Mouse (Mus musculus): Measurements from ENCODE around the gene Olfr140. TPM values are rescaled to one million over a fixed set of nuclear protein-coding genes. Genes with fewer than 3 reads are reported as not detected.

The Olfr140 gene
- total RNA-seq (2014; rRNA removed) (not detected in 2 replicates), polyA plus RNA-seq (2012; rRNA removed) (not detected in 2 replicates)

- H3K4me3 ChIP-seq (ENCODE audit: insufficient read depth, low read depth, low read length) = no peak within 1 kb of the TSS
- no peaks in the 10 kb centered on the region for H3K36me3 ChIP-seq (ENCODE audit: control insufficient read depth, insufficient read depth, low read length)
- no peaks in the 10 kb centered on the region for H3K79me2 ChIP-seq (ENCODE audit: control insufficient read depth, insufficient read depth, low read length)
- no peak for DNase-seq (ENCODE audit: extremely low read depth, low read depth, low spot score)
- no peaks in the 10 kb centered on the region for H3K4me1 ChIP-seq (ENCODE audit: control insufficient read depth, insufficient read depth, low read length)
- no peaks in the 10 kb centered on the region for H3K27me3 ChIP-seq (ENCODE audit: control insufficient read depth, insufficient read depth, low read length)
- no peak for TF ChIP-seq CTCF (IDR thresholded peaks at IDR 0.05; ENCODE audit: low read depth, low read length)
- no peak for TF ChIP-seq POLR2A (IDR thresholded peaks at IDR 0.05; ENCODE audit: extremely low read depth, insufficient read depth, low read length)
- no peak within 1 kb of the TSS for H3K27ac ChIP-seq (replicated peaks; ENCODE audit: insufficient read depth, low read depth, low read length)
- H3K9ac ChIP-seq (ENCODE audit: low read depth, low read length) = no peak within 1 kb of the TSS
These were observed at the start of gene Olfr140 for GRCm38 (mm10) chr2:90063494-90063893. TSS of gene Olfr140 (minus strand) at chr2:90063594.

DNA sequence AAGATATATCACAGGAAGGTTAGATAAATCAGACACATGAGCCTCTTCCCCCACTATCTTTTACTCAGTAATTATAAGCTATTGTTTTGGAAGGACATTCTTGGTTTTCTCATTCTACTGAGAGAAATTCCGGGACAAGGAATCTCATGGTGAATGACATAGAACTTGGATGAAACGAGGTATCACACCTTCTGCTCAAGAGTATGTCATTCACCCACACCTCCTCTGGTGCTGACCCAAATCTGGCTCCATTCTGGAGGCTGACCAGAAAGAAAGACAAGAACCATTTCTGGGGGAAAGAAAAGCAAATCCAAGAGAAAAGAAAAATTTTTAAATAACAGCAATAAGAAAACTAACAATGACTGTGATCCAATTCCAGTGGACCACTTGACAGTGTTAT is 6.7 kb upstream of the Olfr140 start:
- Histone ChIP-seq H3K79me2 (ENCODE audit: control insufficient read depth, insufficient read depth, low read length) (no peaks in the 10 kb centered on the region), H3K27me3 (ENCODE audit: control insufficient read depth, insufficient read depth, low read length) (no peaks in the 10 kb centered on the region), H3K27ac (replicated peaks; ENCODE audit: insufficient read depth, low read depth, low read length) (no peak overlapping the region), H3K9ac (ENCODE audit: low read depth, low read length) (no peak overlapping the region), H3K4me3 (ENCODE audit: insufficient read depth, low read depth, low read length) (no peak overlapping the region), H3K4me1 (ENCODE audit: control insufficient read depth, insufficient read depth, low read length) (no peaks in the 10 kb centered on the region), H3K36me3 (ENCODE audit: control insufficient read depth, insufficient read depth, low read length) (no peaks in the 10 kb centered on the region)
- TF ChIP-seq CTCF (IDR thresholded peaks at IDR 0.05; ENCODE audit: low read depth, low read length) (no peak), POLR2A (IDR thresholded peaks at IDR 0.05; ENCODE audit: extremely low read depth, insufficient read depth, low read length) (no peak)
- WGBS = 66% methylated on average over 2 of the region's 2 CpGs
- DNase-seq (ENCODE audit: extremely low read depth, low read depth, low spot score) = no peak

DNA sequence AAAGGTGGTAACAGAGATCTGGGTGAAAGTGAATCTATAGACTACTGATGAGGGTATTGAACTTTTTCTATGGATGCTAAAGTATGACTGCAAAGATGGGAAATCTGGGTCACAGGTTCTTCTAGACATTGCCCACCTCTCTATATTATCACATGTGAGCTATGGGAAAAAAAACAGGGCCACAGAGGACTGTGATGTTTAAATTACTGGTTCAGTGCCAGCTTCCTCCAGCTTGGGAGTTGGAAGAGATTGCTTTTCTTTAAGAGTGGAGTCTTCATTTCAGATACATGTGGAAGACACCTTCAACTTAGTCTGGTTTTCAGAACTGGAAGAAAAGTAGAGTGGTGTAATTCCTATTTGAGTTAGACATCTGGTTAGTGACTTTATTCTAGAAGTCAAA is 28.4 kb downstream of the Olfr140 start, which contains the start of gene Olfr1265:
Olfr1265 (plus strand) TSS at position 301 of the 400 bp plus-strand sequence.
- no peaks in the 10 kb centered on the region for H3K4me1 ChIP-seq (ENCODE audit: control insufficient read depth, insufficient read depth, low read length)
- no peak for TF ChIP-seq CTCF (IDR thresholded peaks at IDR 0.05; ENCODE audit: low read depth, low read length)
- TF ChIP-seq POLR2A (IDR thresholded peaks at IDR 0.05; ENCODE audit: extremely low read depth, insufficient read depth, low read length) = no peak
- no peak within 1 kb of the TSS for H3K4me3 ChIP-seq (ENCODE audit: insufficient read depth, low read depth, low read length)
- DNase-seq (ENCODE audit: extremely low read depth, low read depth, low spot score) = no peak
- no peak within 1 kb of the TSS for H3K9ac ChIP-seq (ENCODE audit: low read depth, low read length)
- H3K36me3 ChIP-seq (ENCODE audit: control insufficient read depth, insufficient read depth, low read length) = no peaks in the 10 kb centered on the region
- no peaks in the 10 kb centered on the region for H3K79me2 ChIP-seq (ENCODE audit: control insufficient read depth, insufficient read depth, low read length)
- H3K27me3 ChIP-seq (ENCODE audit: control insufficient read depth, insufficient read depth, low read length) = no peaks in the 10 kb centered on the region
- no peak within 1 kb of the TSS for H3K27ac ChIP-seq (replicated peaks; ENCODE audit: insufficient read depth, low read depth, low read length)

DNA sequence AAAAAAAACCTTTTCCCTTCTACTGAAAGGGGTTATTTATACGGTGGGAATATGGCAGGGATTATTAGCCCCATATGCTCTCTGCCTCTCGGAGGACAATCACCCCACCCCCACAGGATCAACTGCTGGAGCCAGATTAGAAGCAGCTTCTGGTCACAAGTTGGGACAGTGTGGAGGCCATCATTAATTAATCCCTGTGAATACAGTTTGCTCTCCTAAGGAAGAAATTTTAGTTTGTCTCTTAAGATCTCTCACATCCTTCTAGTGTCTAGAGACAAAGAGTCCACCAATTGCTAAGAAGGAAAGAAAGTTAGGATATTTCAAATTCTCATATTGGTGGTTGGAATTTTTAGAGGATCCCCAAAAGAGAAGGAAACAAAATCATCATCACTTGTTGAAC is 37.9 kb downstream of the Olfr140 start, which contains the start of gene Olfr1264:
Olfr1264 (minus strand) TSS at position 101 of the 400 bp plus-strand sequence.
- no peak within 1 kb of the TSS for H3K9ac ChIP-seq (ENCODE audit: low read depth, low read length)
- DNase-seq (ENCODE audit: extremely low read depth, low read depth, low spot score) = no peak
- 65% methylated on average over 2 of the region's 2 CpGs for WGBS

DNA sequence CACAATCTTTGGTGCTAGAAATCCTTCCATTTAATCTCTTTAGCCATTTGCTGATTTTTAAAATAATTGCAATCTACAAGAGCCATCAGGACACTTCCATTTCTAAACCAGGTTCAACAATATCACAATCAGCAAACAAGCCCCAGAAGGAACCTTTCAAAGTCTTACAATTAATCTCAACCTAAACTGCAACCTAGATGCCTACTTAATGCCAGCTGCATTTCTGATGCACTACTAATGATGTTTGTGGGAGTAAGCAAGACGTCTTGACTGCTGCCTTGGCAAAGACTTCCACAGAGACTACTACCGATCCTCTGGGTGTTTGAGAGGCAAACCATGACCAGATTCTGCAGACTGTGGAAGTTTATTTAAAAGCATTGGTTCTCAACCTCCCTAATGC is 51.6 kb downstream of the Olfr140 start, which contains the start of gene Olfr1263:
Olfr1263 (plus strand) TSS at position 301 of the 400 bp plus-strand sequence.
- Histone ChIP-seq H3K79me2 (ENCODE audit: control insufficient read depth, insufficient read depth, low read length) (no peaks in the 10 kb centered on the region), H3K27me3 (ENCODE audit: control insufficient read depth, insufficient read depth, low read length) (no peaks in the 10 kb centered on the region), H3K9ac (ENCODE audit: low read depth, low read length) (no peak within 1 kb of the TSS), H3K27ac (replicated peaks; ENCODE audit: insufficient read depth, low read depth, low read length) (no peak within 1 kb of the TSS), H3K36me3 (ENCODE audit: control insufficient read depth, insufficient read depth, low read length) (no peaks in the 10 kb centered on the region), H3K4me1 (ENCODE audit: control insufficient read depth, insufficient read depth, low read length) (no peaks in the 10 kb centered on the region), H3K4me3 (ENCODE audit: insufficient read depth, low read depth, low read length) (no peak within 1 kb of the TSS)
- TF ChIP-seq CTCF (IDR thresholded peaks at IDR 0.05; ENCODE audit: low read depth, low read length) = no peak
- TF ChIP-seq POLR2A (IDR thresholded peaks at IDR 0.05; ENCODE audit: extremely low read depth, insufficient read depth, low read length) = no peak
- 82% methylated on average over 2 of the region's 2 CpGs for WGBS
- no peak for DNase-seq (ENCODE audit: extremely low read depth, low read depth, low spot score)

More for the DNA sequence above, 37.9 kb downstream of the Olfr140 start, which contains the start of gene Olfr1264:
- TF ChIP-seq POLR2A (IDR thresholded peaks at IDR 0.05; ENCODE audit: extremely low read depth, insufficient read depth, low read length) = no peak
- no peak for TF ChIP-seq CTCF (IDR thresholded peaks at IDR 0.05; ENCODE audit: low read depth, low read length)
- Histone ChIP-seq H3K27me3 (ENCODE audit: control insufficient read depth, insufficient read depth, low read length) (no peaks in the 10 kb centered on the region), H3K79me2 (ENCODE audit: control insufficient read depth, insufficient read depth, low read length) (no peaks in the 10 kb centered on the region), H3K27ac (replicated peaks; ENCODE audit: insufficient read depth, low read depth, low read length) (no peak within 1 kb of the TSS), H3K36me3 (ENCODE audit: control insufficient read depth, insufficient read depth, low read length) (no peaks in the 10 kb centered on the region), H3K4me1 (ENCODE audit: control insufficient read depth, insufficient read depth, low read length) (no peaks in the 10 kb centered on the region), H3K4me3 (ENCODE audit: insufficient read depth, low read depth, low read length) (no peak within 1 kb of the TSS)

DNA sequence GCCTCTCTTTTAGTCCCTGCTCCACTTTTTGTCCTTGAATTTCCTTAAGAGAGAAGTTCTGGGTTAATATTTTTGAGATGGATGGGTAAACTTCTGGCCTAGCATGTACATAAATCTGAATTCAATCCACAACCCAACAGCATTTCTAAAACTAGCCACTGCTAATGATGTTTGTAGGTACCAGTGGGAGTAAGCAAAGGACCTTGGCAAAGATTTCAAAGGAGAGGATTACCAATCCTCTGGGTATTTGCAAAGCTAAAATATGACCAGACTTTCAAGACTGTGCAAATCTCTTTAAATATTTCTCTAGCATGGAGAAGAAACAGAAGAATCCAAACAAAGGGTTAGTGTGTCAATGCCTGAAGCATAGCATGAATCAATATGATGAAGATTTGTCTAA is 63.5 kb downstream of the Olfr140 start, which contains the start of gene Olfr1262:
Olfr1262 (plus strand) TSS at position 301 of the 400 bp plus-strand sequence.
- DNase-seq (ENCODE audit: extremely low read depth, low read depth, low spot score) = no peak
- Histone ChIP-seq H3K9ac (ENCODE audit: low read depth, low read length) (no peak within 1 kb of the TSS), H3K27ac (replicated peaks; ENCODE audit: insufficient read depth, low read depth, low read length) (no peak within 1 kb of the TSS), H3K79me2 (ENCODE audit: control insufficient read depth, insufficient read depth, low read length) (no peaks in the 10 kb centered on the region), H3K4me3 (ENCODE audit: insufficient read depth, low read depth, low read length) (no peak within 1 kb of the TSS), H3K36me3 (ENCODE audit: control insufficient read depth, insufficient read depth, low read length) (no peaks in the 10 kb centered on the region), H3K4me1 (ENCODE audit: control insufficient read depth, insufficient read depth, low read length) (no peaks in the 10 kb centered on the region; the same call in 1 of the 2 replicates), H3K27me3 (ENCODE audit: control insufficient read depth, insufficient read depth, low read length) (no peaks in the 10 kb centered on the region)
- TF ChIP-seq POLR2A (IDR thresholded peaks at IDR 0.05; ENCODE audit: extremely low read depth, insufficient read depth, low read length) = no peak
- TF ChIP-seq CTCF (IDR thresholded peaks at IDR 0.05; ENCODE audit: low read depth, low read length) = no peak

Other genes starting within 250 kb of the Olfr140 start
- gene Olfr1256, start 222.0 kb downstream of the Olfr140 start, total RNA-seq (2014; rRNA removed) = not detected in 2 replicates
- not detected in 2 replicates for gene Olfr1256, start 222.0 kb downstream of the Olfr140 start, polyA plus RNA-seq (2012; rRNA removed)
- not detected in 2 replicates for gene Olfr48, start 215.4 kb downstream of the Olfr140 start, total RNA-seq (2014; rRNA removed)
- gene Olfr48, start 215.4 kb downstream of the Olfr140 start, polyA plus RNA-seq (2012; rRNA removed) = not detected in 2 replicates
- gene Olfr1257, start 185.2 kb downstream of the Olfr140 start, total RNA-seq (2014; rRNA removed) = not detected in 2 replicates
- gene Olfr1257, start 185.2 kb downstream of the Olfr140 start, polyA plus RNA-seq (2012; rRNA removed) = not detected in 2 replicates
- not detected in 2 replicates for gene Olfr1258, start 136.3 kb downstream of the Olfr140 start, total RNA-seq (2014; rRNA removed)
- gene Olfr1258, start 136.3 kb downstream of the Olfr140 start, polyA plus RNA-seq (2012; rRNA removed) = not detected in 2 replicates
- not detected in 2 replicates for gene Olfr1259, start 114.9 kb downstream of the Olfr140 start, total RNA-seq (2014; rRNA removed)
- gene Olfr1259, start 114.9 kb downstream of the Olfr140 start, polyA plus RNA-seq (2012; rRNA removed) = not detected in 2 replicates
- gene Olfr1260, start 89.3 kb downstream of the Olfr140 start, total RNA-seq (2014; rRNA removed) = not detected in 2 replicates
- not detected in 2 replicates for gene Olfr1260, start 89.3 kb downstream of the Olfr140 start, polyA plus RNA-seq (2012; rRNA removed)
- gene Olfr1261, start 72.4 kb downstream of the Olfr140 start, total RNA-seq (2014; rRNA removed) = not detected in 2 replicates
- gene Olfr1261, start 72.4 kb downstream of the Olfr140 start, polyA plus RNA-seq (2012; rRNA removed) = not detected in 2 replicates
- not detected in 2 replicates for gene Olfr1262, start 63.4 kb downstream of the Olfr140 start, total RNA-seq (2014; rRNA removed)
- gene Olfr1262, start 63.4 kb downstream of the Olfr140 start, polyA plus RNA-seq (2012; rRNA removed) = not detected in 2 replicates
- not detected in 2 replicates for gene Olfr1263, start 51.5 kb downstream of the Olfr140 start, total RNA-seq (2014; rRNA removed)
- not detected in 2 replicates for gene Olfr1263, start 51.5 kb downstream of the Olfr140 start, polyA plus RNA-seq (2012; rRNA removed)
- not detected in 2 replicates for gene Olfr1264, start 38.0 kb downstream of the Olfr140 start, total RNA-seq (2014; rRNA removed)
- not detected in 2 replicates for gene Olfr1264, start 38.0 kb downstream of the Olfr140 start, polyA plus RNA-seq (2012; rRNA removed)
- not detected in 2 replicates for gene Olfr1265, start 28.3 kb downstream of the Olfr140 start, total RNA-seq (2014; rRNA removed)
- not detected in 2 replicates for gene Olfr1265, start 28.3 kb downstream of the Olfr140 start, polyA plus RNA-seq (2012; rRNA removed)
- not detected in 2 replicates for gene Olfr1269, start 57.8 kb upstream of the Olfr140 start, total RNA-seq (2014; rRNA removed)
- gene Olfr1269, start 57.8 kb upstream of the Olfr140 start, polyA plus RNA-seq (2012; rRNA removed) = not detected in 2 replicates
- gene Olfr32, start 78.7 kb upstream of the Olfr140 start, total RNA-seq (2014; rRNA removed) = not detected in 2 replicates
- gene Olfr32, start 78.7 kb upstream of the Olfr140 start, polyA plus RNA-seq (2012; rRNA removed) = not detected in 2 replicates
- gene Olfr1270, start 89.5 kb upstream of the Olfr140 start, total RNA-seq (2014; rRNA removed) = not detected in 2 replicates
- gene Olfr1270, start 89.5 kb upstream of the Olfr140 start, polyA plus RNA-seq (2012; rRNA removed) = not detected in 2 replicates
- gene Olfr1506, start 160.9 kb upstream of the Olfr140 start, total RNA-seq (2014; rRNA removed) = not detected in 2 replicates
- gene Olfr1506, start 160.9 kb upstream of the Olfr140 start, polyA plus RNA-seq (2012; rRNA removed) = not detected in 2 replicates
- not detected in 2 replicates for gene Olfr142, start 194.0 kb upstream of the Olfr140 start, total RNA-seq (2014; rRNA removed)
- not detected in 2 replicates for gene Olfr142, start 194.0 kb upstream of the Olfr140 start, polyA plus RNA-seq (2012; rRNA removed)
- not detected in 2 replicates for gene Olfr1271, start 207.4 kb upstream of the Olfr140 start, total RNA-seq (2014; rRNA removed)
- gene Olfr1271, start 207.4 kb upstream of the Olfr140 start, polyA plus RNA-seq (2012; rRNA removed) = not detected in 2 replicates
- gene Olfr1272, start 229.2 kb upstream of the Olfr140 start, total RNA-seq (2014; rRNA removed) = not detected in 2 replicates
- not detected in 2 replicates for gene Olfr1272, start 229.2 kb upstream of the Olfr140 start, polyA plus RNA-seq (2012; rRNA removed)

Data from liver, adult 2 months (tissue).